Mouse (Mus musculus): ENCODE results near the gene Rarb.

- TF ChIP-seq CTCF (IDR thresholded peaks at IDR 0.05; ENCODE audit: extremely low read depth, insufficient read depth, low read length) (no peak), POLR2A (IDR thresholded peaks at IDR 0.05; ENCODE audit: extremely low read depth, insufficient read depth, low read length) (no peak)
Observed at GRCm38 (mm10) chr14:16427569-16427968, 391.4 kb downstream of the Rarb start.

All from cortical plate, adult 2 months (tissue).